Mouse (Mus musculus): Measurements from ENCODE around the gene Fam196b. TPM values are rescaled to one million over a fixed set of nuclear protein-coding genes. Genes with fewer than 3 reads are reported as not detected.

Gene Fam196b
- total RNA-seq, 2 experiments from 2014 or later, result 0.78 to 0.97 TPM

DNA sequence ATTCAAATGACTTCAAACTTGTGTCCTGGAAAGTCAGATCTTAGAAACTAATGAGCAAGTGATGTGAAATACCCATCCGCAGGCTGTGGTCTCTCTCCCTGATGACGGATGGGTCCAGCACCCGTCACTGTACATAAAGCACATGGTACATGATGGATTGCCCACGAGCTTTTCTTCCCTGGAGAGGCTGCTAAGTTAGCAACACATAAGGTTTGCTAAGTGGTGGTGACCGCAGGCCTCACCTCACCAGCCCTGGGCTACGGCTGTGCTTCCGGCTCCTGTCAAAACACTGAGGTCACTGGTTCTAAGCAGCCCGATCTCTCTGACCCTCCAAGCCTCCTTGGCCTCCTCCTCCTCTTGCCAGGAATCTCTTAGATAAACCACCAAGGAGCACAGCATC is 91.7 kb downstream of the Fam196b start:
- DNase-seq, result no peak

DNA sequence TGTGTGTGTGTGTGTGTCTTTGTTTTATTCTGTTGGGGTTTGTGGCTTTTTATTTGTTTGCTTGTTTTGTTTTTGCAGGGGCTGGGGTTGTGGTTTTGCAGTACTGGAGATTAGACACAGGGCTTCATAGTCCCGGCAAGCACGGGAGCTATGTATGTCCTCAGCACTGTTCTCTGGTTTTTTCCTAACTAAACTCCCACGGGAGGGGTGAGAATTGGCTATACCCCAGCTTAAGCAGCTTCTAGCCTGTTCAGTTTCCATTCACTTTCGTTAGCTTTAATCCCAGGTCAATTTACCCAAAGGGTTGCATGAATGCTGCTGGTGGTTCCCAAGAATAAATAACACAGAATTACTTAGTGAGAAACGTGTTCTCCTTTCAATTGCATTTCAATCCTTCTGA is 92.2 kb downstream of the Fam196b start:
- DNase-seq, result no peak

DNA sequence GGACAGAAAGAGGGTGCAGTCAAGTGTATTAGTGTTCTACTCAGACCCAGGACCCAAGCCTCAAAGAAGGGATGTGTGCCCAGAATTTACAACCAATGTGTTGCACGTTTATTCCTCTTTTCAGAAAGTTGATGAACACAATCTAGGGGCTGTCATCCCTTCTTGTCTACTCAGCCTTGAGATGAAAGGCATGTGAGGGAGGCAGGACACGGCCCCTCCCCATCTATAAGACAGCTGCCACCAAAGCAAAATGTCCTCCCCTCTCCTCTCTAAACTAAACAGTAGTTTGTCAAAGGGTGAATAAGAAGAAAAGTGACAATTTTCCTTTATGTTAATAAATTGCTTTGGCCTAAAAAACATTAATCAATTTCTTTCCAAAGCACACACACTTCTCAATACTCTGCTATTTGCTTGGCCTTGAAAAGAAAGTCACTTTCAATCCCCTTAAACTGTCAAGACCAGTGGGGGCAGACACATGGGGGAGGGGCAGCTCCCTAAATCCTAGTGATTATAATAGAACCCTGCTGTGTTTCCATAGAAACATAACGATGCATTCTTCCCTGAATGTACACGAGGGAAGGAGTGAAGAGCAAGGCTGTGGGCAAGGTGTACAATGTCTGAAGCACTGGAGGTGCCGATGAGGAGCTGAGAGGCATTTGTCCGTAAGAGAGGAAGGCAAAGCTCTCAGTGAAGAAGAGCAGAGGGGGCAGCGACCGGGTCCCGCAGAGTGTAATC is 101.4 kb downstream of the Fam196b start:
- no peak for DNase-seq

DNA sequence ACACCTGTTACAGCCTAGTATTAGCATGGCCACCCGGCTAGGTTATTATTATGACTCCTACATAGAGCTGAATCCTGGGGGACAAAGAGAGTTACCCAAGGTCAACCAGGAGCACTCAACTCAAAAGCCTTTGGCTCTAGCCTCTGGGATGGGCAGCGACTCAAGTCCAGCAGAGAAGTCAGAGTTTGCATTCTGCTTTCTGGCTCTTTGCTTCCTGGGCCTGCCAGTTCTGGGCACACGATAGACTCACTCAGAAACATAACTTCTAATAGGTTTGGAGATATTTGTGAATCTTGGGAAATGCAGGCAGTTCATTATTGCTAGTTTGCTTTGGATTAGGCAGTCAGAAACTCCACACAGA is 102.0 kb downstream of the Fam196b start:
- DNase-seq, result no peak

DNA sequence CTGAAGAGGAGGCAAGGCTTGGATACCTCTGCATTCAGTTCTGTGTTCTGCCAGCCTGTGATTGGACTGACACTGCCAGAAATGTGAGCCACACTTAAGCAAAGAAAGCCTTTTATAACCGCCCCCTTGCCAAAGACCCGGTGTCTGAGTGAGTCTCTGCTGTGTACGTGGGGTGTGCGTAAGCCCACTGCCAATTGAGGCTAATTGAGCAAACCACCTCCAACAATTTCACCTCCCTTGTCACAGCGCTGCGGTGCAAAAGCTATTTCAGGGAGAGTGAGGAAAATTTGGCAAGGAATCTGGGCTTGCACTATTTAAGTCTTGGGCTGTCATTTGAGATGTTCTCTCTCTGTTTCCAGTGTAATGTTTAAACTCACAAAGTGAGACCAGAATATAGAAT is 106.4 kb downstream of the Fam196b start:
- no peak for DNase-seq

DNA sequence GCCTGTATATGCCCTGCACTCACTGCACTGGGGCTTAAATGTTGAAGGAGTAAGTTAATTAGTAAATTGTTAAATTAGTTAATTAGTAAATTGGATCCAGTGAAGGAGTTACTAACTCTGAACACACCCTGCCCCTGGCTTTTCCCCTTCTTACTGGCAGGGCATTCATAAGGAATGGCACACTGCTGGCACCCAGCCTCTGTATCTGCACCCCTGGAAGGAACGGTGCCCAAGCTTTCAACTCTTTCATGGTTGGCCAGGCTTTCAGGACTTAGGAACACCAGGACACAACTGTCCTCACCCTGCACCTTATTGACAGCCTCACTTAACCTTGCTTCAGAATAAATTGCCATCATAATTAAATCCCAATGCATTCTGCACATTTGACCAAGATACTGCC is 109.9 kb downstream of the Fam196b start:
- DNase-seq, result no peak

DNA sequence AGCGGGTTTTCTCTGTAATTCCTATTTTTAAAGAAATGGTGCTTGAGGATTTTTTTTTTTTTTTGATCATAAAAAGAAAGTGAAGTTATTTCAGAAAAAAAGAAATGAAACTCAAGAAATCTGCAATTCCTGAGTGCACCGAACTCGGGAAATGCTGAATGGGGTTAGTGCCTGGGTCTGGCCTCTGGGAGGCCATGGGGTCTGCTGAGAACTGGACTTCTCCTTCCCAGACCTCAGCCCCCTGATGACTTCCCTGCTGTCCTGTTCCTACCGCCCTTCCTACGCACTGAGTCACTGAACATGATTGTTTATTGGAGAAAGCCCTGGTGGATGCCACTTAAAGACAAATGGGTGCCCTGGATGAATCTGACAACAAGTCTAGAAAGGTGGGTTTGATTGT is 112.6 kb downstream of the Fam196b start:
- DNase-seq, result no peak

DNA sequence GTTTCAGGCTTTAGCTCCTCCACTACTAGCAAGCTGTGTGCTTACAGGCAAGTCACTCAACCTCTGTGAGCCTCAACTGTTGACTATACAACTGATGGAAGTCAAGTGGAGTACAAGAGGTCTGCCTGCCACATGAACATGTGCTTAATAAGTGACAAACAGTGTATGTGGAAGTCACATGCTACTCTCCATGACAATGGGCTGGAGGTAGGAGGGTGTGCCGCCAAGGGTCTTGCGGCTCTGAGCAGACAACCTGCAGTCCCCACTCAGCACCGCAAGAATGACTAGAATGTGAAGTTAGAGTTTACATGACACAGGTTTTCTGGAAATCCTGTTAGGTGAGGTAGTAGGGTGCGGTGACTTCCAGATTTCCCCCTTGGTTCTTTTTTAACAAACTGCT is 116.3 kb downstream of the Fam196b start:
- no peak for DNase-seq

DNA sequence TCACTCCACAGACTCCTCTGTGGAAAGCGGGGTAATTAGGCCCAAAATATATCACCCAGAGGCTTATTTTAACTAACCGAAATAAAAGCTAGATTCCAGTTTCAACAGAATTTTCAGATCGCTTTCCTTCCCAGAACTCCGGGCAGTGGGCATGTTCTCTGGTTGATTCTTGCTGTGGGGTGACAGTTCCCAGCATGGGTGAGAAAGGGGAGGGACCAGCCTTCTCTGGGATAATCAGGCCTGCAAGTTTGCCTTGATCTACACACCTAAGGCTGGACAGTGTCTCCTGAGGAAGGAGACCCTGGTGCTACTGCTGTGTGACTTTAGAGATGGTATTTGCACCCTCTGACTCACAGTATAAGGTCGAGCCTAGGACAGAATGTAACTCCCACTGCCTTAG is 116.7 kb downstream of the Fam196b start:
- no peak for DNase-seq

DNA sequence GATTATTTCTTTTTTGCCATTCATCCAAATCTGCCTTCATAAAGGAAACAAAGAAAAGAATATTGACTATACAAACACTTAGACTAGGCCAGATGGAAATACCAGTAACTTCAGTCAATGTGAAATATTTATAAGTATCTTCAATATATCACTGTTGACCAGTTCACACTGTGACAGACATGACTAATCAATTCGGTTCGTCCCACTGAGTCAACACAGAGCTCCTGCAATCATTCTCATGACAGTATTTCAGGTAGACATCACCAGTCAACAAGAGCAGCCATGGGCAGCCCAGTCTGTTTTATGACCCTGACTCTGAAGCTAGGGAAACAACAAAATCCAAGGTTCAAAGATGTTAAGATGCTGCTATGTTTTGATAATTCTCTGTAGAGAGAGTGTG is 117.4 kb downstream of the Fam196b start:
- no peak for DNase-seq

DNA sequence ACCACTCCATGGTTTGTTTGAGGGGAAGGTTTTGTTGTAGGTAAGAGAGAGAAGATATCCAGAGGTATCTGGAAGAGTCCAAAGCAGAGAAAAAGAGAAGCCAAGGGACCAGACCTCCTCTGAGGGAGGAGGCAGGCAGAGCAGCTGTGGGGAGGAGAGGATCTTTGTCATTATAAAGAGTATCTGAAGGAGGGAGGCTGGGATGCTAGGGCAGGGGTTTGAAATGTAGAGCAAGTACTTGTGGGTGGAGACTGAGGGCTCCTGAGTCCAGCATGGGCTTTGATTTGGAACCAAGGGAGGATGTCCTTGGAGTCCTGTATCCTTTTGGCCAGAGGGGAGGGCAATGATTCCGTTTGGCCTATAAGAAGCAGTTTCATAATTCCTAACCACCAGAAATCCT is 122.8 kb downstream of the Fam196b start:
- DNase-seq, result no peak

DNA sequence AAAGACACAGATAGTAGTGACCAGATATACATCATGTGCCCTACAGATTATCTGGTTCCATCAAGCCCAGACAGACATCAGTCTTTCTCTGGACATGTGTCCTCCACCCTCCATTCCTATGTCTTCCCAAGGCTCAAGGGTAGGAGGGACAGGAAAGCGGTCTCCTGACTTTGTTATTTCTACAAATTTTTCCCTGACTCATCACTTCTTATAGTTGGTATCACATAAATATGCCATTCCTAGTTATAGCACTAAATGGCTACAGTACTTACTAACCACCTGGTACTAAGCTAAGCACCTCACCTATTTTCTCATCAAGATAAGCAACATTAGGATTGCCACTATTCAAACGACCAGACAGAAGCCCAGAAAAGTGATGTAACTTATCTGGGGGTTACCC is 123.8 kb downstream of the Fam196b start:
- DNase-seq, result no peak

DNA sequence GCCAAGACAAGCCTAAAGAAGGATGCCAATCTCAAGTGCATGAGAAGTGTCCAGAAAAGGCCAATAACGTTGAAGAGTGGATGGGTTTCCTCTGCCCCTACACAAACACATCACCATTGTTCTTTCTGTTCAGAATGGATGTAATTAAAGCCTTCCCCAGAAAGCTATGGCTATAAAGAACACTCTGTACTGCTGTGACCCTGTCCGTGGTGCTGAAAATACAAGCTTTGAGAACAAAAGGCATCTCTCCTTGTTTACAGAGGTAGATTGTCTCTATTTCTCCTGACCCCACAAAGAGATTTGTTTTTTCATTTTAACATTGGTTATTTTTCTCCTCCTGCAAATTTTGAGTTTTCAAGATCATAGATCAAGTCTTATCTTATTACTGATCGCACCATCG is 133.3 kb downstream of the Fam196b start:
- peak in 1 of 2 experiments; percentile 1 for DNase-seq

DNA sequence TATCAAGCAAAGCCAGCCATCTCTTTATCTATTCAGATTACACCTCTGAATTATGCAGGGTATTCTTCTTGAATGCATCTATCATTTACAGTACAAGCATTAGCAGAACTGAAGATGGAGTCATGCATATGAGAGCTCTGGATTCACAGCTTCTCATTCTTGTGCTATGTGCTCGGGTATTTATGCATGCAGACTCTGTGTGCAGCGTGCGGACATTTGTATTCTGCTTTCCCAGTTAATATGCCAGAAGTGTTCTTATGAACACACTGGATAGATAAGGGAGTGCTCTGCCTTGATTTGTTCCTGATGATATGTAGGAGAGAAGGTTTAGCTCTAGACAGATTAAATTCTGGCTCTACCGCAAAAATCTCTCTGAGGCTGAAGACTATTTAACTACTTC is 135.3 kb downstream of the Fam196b start:
- no peak for DNase-seq

DNA sequence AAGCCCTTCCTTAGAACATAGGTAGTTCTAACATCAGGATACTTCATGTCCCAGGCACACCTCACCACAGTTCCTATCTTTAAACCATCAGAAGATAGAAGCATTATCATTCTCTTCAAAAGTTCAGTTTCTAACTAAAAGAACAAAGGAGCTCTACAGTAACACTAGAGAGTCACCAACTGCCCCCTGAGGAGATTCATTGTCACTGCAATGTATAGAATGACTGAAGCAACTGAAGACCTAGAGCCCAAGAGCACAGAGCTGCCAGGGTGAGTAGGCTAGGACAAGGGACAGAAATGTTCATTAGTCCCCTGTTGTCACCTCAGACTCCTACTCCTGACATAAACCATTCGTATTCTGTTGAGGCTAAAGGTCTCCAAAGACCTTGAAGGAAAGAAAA is 152.4 kb downstream of the Fam196b start:
- no peak for DNase-seq

DNA sequence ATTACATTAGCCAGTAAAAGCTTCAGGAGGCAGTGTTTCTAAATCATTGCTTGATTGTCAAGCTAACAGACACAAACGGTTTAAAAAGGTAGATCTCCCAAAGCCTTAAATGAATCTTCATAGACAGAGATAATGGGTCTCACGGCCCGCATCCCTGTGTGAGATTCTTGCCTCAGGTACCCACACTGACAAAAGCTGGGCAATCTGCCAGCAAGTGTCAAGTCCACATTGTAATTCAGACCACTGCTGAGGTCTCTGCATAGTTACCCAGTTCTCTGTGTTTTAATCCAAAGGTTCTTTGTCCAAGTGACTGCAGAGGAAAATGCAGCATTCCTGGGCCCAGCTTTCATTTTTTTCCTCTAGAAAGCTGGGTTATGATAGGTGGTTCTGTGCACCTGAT is 153.9 kb downstream of the Fam196b start:
- DNase-seq, result no peak

DNA sequence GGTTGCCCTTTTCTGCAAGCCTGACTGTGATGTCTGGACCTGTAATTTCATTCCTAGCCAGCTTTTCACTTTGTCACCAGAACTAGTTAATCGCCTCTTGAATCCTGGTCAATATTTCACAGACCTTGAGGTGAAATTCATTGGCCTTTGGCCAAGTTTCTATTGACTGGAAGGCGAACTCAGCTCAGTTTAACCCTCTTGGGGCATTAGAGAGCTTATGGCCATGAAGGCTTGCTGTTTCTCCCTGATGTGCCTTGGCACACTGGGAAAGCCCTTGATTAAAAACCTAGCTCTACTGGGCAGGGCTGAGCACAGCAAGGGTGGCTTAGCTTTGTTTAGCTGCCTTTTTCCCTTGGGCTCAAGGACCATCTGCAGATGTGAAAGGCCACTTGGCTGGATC is 155.2 kb downstream of the Fam196b start:
- no peak for DNase-seq

Other genes starting within 250 kb of the Fam196b start
- not detected for gene 4930469K13Rik, start 216.3 kb upstream of the Fam196b start, total RNA-seq (2021)
- not detected for gene Foxi1, start 106.7 kb upstream of the Fam196b start, total RNA-seq (2021)